Mouse (Mus musculus) kidney, adult 2 months (tissue): ENCODE results near the gene Smo. TPM values are rescaled to one million over a fixed set of nuclear protein-coding genes. Genes with fewer than 3 reads are reported as not detected.
A peak's percentile ranks its signal among the peaks of the same experiment; 100 is the strongest.

Experiments
- DNase-seq: peaks from one replicate; pipeline ENCODE4 v3.0.0; 2021
- H3K27ac ChIP-seq: fragments of 200-500 bp; 2 replicates; pipeline ENCODE4 v1.5.1; 2012; ENCODE audit warnings: low read depth, low read length, control low read depth, inconsistent platforms; ENCODE audit not compliant: insufficient read depth
- H3K27me3 ChIP-seq: fragments of 200-500 bp; replicated peaks from 2 replicates; pipeline ENCODE4 v1.6.1; 2012; ENCODE audit warnings: mild to moderate bottlenecking, moderate library complexity, low read length, inconsistent platforms; ENCODE audit not compliant: control insufficient read depth, insufficient read depth
- H3K36me3 ChIP-seq: fragments of 200-500 bp; 2 replicates; pipeline ENCODE4 v1.6.1; 2012; ENCODE audit warnings: mild to moderate bottlenecking, moderate library complexity, low read length, inconsistent platforms; ENCODE audit not compliant: control insufficient read depth, insufficient read depth
- H3K4me1 ChIP-seq: fragments of 200-500 bp; 2 replicates; pipeline ENCODE4 v1.6.1; 2011; ENCODE audit warnings: low read length; ENCODE audit not compliant: control insufficient read depth, insufficient read depth
- H3K4me3 ChIP-seq: fragments of 200-500 bp; 2 replicates; pipeline ENCODE4 v1.5.1; 2011; ENCODE audit warnings: mild to moderate bottlenecking, low read depth, low read length, control low read depth; ENCODE audit not compliant: insufficient read depth
- CTCF ChIP-seq: fragments of 200-500 bp; conservative IDR thresholded peaks from 2 replicates; pipeline ENCODE4 v1.5.1; 2011; ENCODE audit warnings: low read depth, mild to moderate bottlenecking, control low read depth, low read length, moderate library complexity, mixed read lengths; ENCODE audit not compliant: insufficient read depth, insufficient read length
- POLR2A ChIP-seq: fragments of 200-500 bp; IDR thresholded peaks from one replicate; pipeline ENCODE4 v1.6.1; 2011; ENCODE audit warnings: low read depth, low read length, control low read depth
- WGBS: fragments of 180-500 bp; shearing (Covaris S2); methylation state at CpG from one replicate; pipeline ENCODE4 v1.1.7; 2018; 5-methylcytosine and 5-hydroxymethylcytosine counted together
- polyA plus RNA-seq: library from polyadenylated mRNA; depleted of rRNA; stranded (reverse); fragments of >200 nt; gene quantifications from 2 replicates; pipeline ENCODE4 v1.2.3, GENCODE M21; 2012; rRNA removed

Gene Smo
- polyA plus RNA-seq, result 53.4 and 59.5 TPM in 2 replicates

GRCm38 (mm10) chr6:29735336-29735688, at the start of gene Smo:
Gene Smo (plus strand): TSS chr6:29735503.
- H3K4me1 ChIP-seq, result peaks cover 7% of the 10 kb centered on the region
- H3K27ac ChIP-seq, result peak within 1 kb of the TSS; percentile 80
- no peaks in the 10 kb centered on the region; the same call in 1 of the 2 replicates for H3K27me3 ChIP-seq
- H3K4me3 ChIP-seq, result peak within 1 kb of the TSS; percentile 76
- TF ChIP-seq CTCF (no peak), POLR2A (peak; percentile 21)
- WGBS, result 1% methylated on average over 28 of the region's 30 CpGs
- peak; percentile 82 for DNase-seq
- H3K36me3 ChIP-seq, result no peaks in the 10 kb centered on the region

GRCm38 (mm10) chr6:29685952-29686351, 49.4 kb upstream of the Smo start:
- no peak for DNase-seq
- H3K27ac ChIP-seq, result no peak overlapping the region
- WGBS, result 73% methylated on average over 4 of the region's 4 CpGs
- H3K4me1 ChIP-seq, result no peaks in the 10 kb centered on the region
- no peaks in the 10 kb centered on the region for H3K27me3 ChIP-seq
- TF ChIP-seq CTCF (no peak), POLR2A (no peak)
- H3K4me3 ChIP-seq, result no peak overlapping the region
- H3K36me3 ChIP-seq, result no peaks in the 10 kb centered on the region

GRCm38 (mm10) chr6:29689458-29689857, 45.8 kb upstream of the Smo start:
- no peaks in the 10 kb centered on the region for H3K4me1 ChIP-seq
- no peak for DNase-seq
- no peaks in the 10 kb centered on the region for H3K27me3 ChIP-seq
- no peak for TF ChIP-seq CTCF
- TF ChIP-seq POLR2A, result no peak
- H3K27ac ChIP-seq, result no peak overlapping the region
- no peaks in the 10 kb centered on the region for H3K36me3 ChIP-seq
- WGBS, result 80% methylated on average over 8 of the region's 8 CpGs
- H3K4me3 ChIP-seq, result no peak overlapping the region

GRCm38 (mm10) chr6:29693953-29694352, 41.4 kb upstream of the Smo start, which contains the start of gene Tspan33:
Gene Tspan33 (plus strand): TSS chr6:29694222.
- no peaks in the 10 kb centered on the region for H3K36me3 ChIP-seq
- peak; percentile 6 for TF ChIP-seq POLR2A
- no peak for TF ChIP-seq CTCF
- WGBS, result 3% methylated on average over 41 of the region's 41 CpGs
- no peaks in the 10 kb centered on the region for H3K27me3 ChIP-seq
- H3K4me3 ChIP-seq, result peak within 1 kb of the TSS; percentile 77
- peak; percentile 98 for DNase-seq
- H3K4me1 ChIP-seq, result peaks cover 3% of the 10 kb centered on the region; the same call in 1 of the 2 replicates
- H3K27ac ChIP-seq, result peak within 1 kb of the TSS; percentile 61

- 8% methylated on average over 35 of the region's 35 CpGs for WGBS
- peak overlapping the region; percentile 61 for H3K27ac ChIP-seq
- TF ChIP-seq CTCF (no peak), POLR2A (no peak)
- H3K36me3 ChIP-seq, result no peaks in the 10 kb centered on the region
- H3K4me3 ChIP-seq, result peak overlapping the region; percentile 77
- H3K27me3 ChIP-seq, result no peaks in the 10 kb centered on the region
- H3K4me1 ChIP-seq, result peaks cover 3% of the 10 kb centered on the region; the same call in 1 of the 2 replicates
- no peak for DNase-seq
These were observed 40.7 kb upstream of the Smo start for GRCm38 (mm10) chr6:29694375-29695289.

- Histone ChIP-seq H3K4me1 (peaks cover 3% of the 10 kb centered on the region; the same call in 1 of the 2 replicates), H3K27me3 (no peaks in the 10 kb centered on the region), H3K36me3 (no peaks in the 10 kb centered on the region), H3K4me3 (peak overlapping the region; percentile 27; the same call in 1 of the 2 replicates), H3K27ac (0 out of 2 replicates have a peak overlapping the region, but pooled peaks have one; percentile 16)
- WGBS, result 61% methylated on average over 3 of the region's 3 CpGs
- no peak for DNase-seq
- TF ChIP-seq POLR2A, result no peak
- TF ChIP-seq CTCF, result no peak
These were observed 40.0 kb upstream of the Smo start for GRCm38 (mm10) chr6:29695290-29695674.

GRCm38 (mm10) chr6:29695975-29696374, 39.3 kb upstream of the Smo start:
- WGBS, result 57% methylated on average over 7 of the region's 7 CpGs
- H3K4me1 ChIP-seq, result peaks cover 3% of the 10 kb centered on the region; the same call in 1 of the 2 replicates
- H3K36me3 ChIP-seq, result no peaks in the 10 kb centered on the region
- H3K27me3 ChIP-seq, result no peaks in the 10 kb centered on the region
- TF ChIP-seq CTCF, result no peak
- TF ChIP-seq POLR2A, result no peak
- DNase-seq, result no peak
- H3K4me3 ChIP-seq, result peak overlapping the region; percentile 21
- H3K27ac ChIP-seq, result no peak overlapping the region
